In genomic region chr7:144207100-144207499, GRCm38 (mm10) we compare ENCODE assay signal across 10 mouse cellular contexts.
DNase-seq lines count a peak whose midpoint lies in the region.
"Had no signal": no experiment of that assay in that cellular context is flagged by ENCODE, and none has a peak within 500 bp of the region (broad histone marks: within the 10 kb centered on the region; RNA-seq: fewer than 3 reads in every experiment).

No protein-coding gene starts in this region.

- DNase-seq in adrenal gland, postnatal 14 days: peak; percentile 39
- no peak for DNase-seq in adrenal gland, adult 18-20 months (ENCODE audit: low spot score in 2 of 2)
- peak; percentile 10 to 51 for DNase-seq in heart, postnatal 14 days
- DNase-seq in heart, adult 11 months: no peak
- peak; percentile 24 to 64 for DNase-seq in left cerebral cortex, postnatal 14 days (ENCODE audit: low spot score in 2 of 2)
- DNase-seq in left cerebral cortex, adult 11 months (ENCODE audit: low spot score): no peak
- DNase-seq in retina, postnatal 1 day: peak; percentile 17
- no peak for DNase-seq in retina, embryonic 14.5 days (ENCODE audit: low spot score)
- DNase-seq: kidney, postnatal 36 days; spleen, adult 18-20 months had no signal

- intact Hi-C loops in heart, postnatal 14 days (cut with DNase I): loop anchor here (5.0 kb wide), 1 partner anchor 110 kb away; no protein-coding TSS in a partner anchor
- intact Hi-C loops in left cerebral cortex, postnatal 14 days (cut with DNase I): no loop called here

Comparison
In these comparisons a context has a peak if more than half of its experiments do, and no peak if none do; other contexts are left out.
1. DNase-seq: peak in adrenal gland, postnatal 14 days (single experiment), heart, postnatal 14 days (2 of 2), left cerebral cortex, postnatal 14 days (2 of 2) and retina, postnatal 1 day (single experiment); none in adrenal gland, adult 18-20 months (0 of 2), heart, adult 11 months (single experiment), left cerebral cortex, adult 11 months (single experiment) and retina, embryonic 14.5 days (single experiment).